Comparison of ENCODE assay signal across 8 mouse cellular contexts in genomic region chr8:19765531-19765930, GRCm38 (mm10). TPM values are rescaled to one million over a fixed set of nuclear protein-coding genes. Genes with fewer than 3 reads are reported as not detected.
A peak's percentile ranks its signal among the peaks of the same experiment; 100 is the strongest.
DNase-seq lines count a peak whose midpoint lies in the region.
"Not testable (repeated sequence)": the region's sequence is repeated elsewhere in the genome, so short reads cannot be mapped to it uniquely, and the experiment has no call there.
"Had no signal": no experiment of that assay in that cellular context is flagged by ENCODE, and none has a peak within 500 bp of the region (broad histone marks: within the 10 kb centered on the region; RNA-seq: fewer than 3 reads in every experiment).

No protein-coding gene starts in this region.

- DNase-seq in adrenal gland, adult (ENCODE audit: inconsistent age in 2 of 2, low spot score in 1 of 2), result peak; percentile 40 to 54
- DNase-seq in gastrocnemius, postnatal 14 days, result peak; percentile 30
- peak; percentile 52 for DNase-seq in heart, postnatal 4 days
- DNase-seq in kidney, postnatal 25 days, result peak; percentile 33 to 76
- peak; percentile 60 to 86 for DNase-seq in spleen, postnatal 4 days (ENCODE audit: low spot score in 2 of 2)
- DNase-seq in thymus, postnatal 14 days, result peak; percentile 45
- DNase-seq in urinary bladder, postnatal 4 days (ENCODE audit: low spot score in 2 of 2), result peak; percentile 63 to 94

- intact Hi-C loops in gastrocnemius, postnatal 14 days (cut with DNase I; ENCODE audit: low total_unique reads), result not testable (repeated sequence)

RNA-seq across cellular contexts. Expression of gene 4930467E23Rik, which starts 36.2 kb away (rescaled TPM):
- under 1 TPM; 0.23 to 0.42 TPM for total RNA-seq in gastrocnemius, postnatal 14 days (2021)
- not detected for total RNA-seq in heart, postnatal 4 days (2021)
- total RNA-seq: gastrocnemius, postnatal 36 days had no signal

Comparison
In these comparisons a context has a peak if more than half of its experiments do, and no peak if none do; other contexts are left out.
1. Peak in every context shown above with its lines: DNase-seq.